Mouse (Mus musculus): ENCODE results near the gene Cend1.
"Not testable (repeated sequence)": the region's sequence is repeated elsewhere in the genome, so short reads cannot be mapped to it uniquely, and the experiment has no call there.

The Cend1 gene

DNA sequence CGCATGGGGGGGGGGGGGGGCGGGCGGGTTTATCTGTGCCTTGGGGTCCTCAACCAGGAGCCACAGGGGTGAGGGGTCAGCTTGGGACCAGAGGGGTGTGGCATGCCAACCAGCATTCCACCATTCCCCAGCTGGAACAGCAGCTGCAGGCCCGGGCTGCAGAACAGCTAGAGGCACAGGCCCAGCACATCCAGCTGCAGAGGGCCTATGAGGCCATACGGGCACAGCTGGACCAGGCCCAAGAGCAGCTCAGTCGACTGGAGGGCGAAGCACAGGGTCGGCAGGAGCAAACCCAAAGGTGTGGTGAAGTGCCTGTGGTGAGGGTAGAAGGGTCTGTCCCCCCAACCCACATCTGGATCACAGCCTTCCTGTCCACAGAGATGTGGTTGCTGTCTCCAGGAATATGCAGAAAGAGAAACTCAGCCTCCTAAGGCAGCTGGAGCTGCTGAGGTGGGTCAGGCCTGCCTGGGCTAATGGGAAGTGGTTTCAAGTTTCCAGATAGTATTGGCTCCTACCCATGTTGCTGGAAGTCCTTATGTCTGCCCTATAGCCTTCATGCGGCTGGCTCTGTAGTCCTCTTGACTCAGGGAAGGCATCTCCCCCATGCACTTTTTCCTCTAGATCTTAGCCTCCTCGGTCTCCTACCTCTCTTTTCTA is 36.2 kb upstream of the Cend1 start:
- in situ Hi-C loops (cut with MseI, MboI) = no loop called here

DNA sequence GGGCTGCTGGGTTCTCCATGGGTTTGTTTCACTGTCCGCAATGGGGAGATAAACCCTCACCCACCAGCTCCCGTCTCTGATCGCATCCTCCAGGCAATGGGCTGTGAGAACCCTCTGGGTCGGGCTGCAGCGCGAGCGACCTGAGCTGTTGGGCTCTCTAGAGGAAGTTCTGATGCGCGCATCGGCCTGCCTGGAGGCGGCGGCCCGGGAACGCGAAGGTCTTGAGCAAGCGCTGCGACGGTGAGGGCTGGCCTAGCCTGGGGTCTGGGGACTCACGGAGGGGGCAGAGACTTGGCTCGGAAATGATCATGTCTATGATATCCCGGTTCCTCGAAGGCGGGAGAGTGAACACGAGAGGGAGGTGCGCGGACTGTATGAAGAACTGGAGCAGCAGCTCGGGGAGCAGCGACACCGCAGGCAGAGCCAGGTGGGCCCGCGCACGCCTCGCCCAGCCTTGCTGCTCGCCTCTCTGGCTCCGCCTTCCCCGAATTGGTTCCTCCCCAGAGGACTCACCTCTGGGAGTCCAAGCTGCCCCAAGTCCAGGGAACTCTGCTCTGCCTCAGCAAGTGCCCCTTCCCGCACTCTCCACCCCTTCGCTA is 35.4 kb upstream of the Cend1 start:
- in situ Hi-C loops (cut with MseI, MboI) = no loop called here

DNA sequence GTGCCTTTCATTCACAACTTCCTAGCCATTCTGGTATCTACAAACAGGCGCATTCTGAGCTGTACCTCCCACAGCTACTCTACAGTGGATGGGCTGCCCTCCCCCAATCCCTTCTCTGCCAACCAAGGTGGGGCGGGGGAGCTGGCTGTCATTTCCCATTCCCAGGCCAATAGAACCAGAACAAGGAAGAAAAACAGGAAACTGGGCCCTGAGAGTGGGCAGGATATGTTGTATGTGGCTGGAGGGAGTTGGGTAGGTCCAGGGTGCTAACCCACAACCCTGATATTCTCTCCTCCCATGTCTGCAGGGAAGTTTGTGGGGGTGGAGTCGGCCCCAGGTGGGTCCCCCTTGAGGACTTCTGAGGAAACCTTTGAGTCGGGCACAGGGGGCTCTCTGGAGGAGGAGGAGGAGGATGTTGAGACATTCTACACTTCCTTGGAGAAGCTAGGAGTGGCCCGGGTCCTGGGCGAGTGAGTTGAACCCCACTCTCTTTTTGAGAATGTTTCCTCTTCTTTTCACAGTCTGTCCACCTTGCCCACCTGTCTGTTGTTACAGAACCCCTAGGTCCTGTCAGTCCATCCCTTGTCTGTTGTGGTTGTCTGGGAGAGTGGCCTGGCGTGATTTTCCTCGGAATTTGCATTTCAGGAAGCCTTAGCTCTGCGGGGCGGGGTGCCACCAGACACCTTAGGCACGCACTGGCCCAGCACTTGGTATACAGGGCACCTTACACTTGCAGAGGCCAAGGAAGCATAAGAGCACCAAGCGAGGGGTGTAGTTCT is 34.7 kb upstream of the Cend1 start:
- in situ Hi-C loops (cut with MseI, MboI) = no loop called here

DNA sequence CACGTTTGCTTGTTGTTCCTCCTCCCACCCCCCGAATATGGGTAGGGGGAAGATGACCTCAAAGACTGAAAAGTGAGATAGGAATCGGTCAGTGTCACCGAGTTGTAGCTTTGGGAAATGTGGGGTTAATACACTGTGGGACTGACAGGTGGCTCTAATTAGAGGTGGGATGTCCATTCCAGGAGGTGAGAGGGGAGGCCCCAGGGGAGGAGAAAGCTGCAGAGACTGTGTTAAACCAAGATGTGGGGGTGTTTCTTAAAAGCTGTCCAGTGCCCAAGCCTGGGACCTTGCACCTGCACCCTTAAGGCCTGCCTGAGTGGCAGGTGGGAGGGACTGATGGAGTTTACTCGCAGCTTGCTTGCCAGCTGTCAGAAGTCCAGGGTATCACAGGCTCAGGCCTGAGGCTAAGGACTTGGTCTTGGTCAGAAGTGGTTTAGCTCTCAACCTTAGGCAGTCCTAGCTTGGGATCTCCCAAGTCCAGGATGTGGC is 33.1 kb upstream of the Cend1 start:
- in situ Hi-C loops (cut with MseI, MboI) = no loop called here

DNA sequence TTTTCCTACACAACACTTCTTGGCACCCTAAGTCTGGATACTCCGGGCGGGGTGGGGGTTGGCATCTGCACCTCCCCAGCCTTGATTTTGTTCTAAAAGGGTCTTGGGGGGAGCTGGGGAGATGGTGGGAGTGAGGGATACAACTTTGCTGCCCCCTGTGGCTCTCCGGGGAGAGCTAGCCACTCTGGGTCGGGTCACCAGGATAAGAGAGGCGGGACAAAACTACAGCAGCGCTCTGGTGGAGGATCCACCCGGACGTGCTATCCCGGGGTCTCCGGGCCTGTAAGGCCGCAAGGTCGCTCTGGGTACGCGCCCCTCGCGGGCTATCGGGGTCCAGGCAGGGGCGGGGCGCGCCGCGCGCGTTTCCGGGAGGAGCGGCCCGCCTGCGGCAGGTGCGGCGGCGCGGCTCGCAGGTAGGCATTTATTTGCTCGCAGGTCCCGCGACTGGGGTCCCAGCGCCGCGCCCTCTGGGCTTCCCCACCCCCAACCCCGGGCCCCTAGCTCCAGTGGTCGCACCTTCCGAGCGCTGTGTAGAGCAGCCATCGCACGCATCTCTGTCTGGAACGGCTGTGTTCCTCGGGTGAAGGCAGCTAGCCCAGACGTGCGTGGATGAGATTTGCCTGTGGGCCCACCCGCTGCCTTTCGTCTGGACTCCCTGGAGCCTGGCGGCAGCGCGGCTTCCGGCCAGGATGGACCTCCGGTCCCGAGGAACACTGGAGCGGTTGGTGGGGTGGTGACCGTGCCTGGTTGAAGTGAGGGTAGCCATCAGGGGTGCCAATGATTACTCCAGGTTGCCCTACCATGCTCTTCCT is 32.4 kb upstream of the Cend1 start:
- in situ Hi-C loops (cut with MseI, MboI) = no loop called here

DNA sequence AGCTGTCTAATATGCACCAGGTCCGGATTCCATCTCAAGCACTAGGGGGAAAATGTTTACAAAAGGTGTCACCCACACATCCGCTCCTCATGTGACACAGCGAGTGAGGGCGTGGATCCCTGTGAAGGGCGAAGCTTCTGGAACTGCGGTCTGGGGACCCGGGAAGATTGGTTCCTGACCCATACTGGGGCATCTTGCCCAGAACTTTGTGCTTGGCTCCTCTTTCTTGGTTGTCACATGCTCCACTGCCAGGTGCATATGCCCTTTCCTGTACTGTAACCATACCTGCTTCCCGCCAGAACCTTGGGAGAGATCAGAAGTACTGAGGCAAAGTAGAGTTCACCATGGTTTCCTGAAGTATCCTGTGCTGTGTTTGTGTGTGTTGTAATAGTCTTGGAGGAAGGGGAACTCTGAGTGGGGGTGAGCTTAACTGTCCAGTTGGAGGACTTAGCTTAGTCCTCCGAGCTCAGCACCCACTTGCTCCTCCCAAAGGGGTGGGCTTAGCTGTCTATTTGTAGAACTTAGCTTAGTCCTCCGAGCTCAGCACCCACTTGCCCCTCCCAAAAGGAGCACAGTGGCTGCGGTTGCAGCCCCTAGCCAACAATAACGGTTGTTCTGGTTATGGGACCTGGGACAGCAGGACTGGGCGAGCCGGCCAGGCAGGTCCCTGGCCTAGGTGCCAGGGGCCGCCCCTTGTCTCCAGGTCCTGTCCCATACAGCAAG is 31.3 kb upstream of the Cend1 start, which contains the start of gene Cracr2b:
TSS of gene Cracr2b (plus strand) at position 704 of the 723 bp plus-strand sequence.
- in situ Hi-C loops (cut with MseI, MboI) = no loop called here

DNA sequence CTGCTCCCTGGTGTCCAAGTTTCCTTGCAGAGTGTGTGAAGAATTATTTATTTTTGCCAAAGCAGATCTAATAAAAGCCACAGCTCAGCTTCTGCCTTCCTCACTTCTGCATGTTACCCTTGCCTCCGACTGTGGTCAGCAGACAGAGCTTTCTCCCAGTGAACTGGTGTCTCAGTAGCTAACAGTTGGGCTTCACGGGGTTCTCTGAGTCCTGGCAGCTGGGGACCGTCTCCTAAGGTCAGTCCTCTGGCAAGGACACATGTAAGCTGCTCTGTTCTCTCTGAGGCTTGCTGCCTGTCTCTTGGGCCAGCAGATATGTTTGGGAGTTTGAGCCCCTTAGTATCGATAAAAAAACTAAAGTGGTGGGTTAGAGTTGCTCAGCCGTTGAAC is 30.7 kb upstream of the Cend1 start:
- in situ Hi-C loops (cut with MseI, MboI) = no loop called here

DNA sequence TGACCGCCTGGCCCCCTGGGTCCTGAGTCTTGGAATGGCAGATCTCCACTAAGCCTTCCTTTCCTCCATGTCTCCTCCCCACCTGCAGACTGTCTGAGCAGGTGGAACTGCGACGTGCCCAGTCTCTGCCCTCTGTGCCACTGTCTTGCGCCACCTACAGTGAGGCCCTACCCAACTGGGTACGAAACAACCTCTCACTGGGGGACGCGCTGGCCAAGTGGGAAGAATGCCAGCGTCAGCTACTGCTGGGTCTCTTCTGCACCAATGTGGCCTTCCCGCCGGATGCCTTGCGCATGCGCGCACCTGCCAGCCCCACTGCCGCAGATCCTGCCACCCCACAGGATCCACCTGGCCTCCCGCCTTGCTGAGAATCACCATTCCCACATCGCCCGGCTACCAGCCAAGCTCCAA is 30.0 kb upstream of the Cend1 start:
- in situ Hi-C loops (cut with MseI, MboI) = no loop called here

DNA sequence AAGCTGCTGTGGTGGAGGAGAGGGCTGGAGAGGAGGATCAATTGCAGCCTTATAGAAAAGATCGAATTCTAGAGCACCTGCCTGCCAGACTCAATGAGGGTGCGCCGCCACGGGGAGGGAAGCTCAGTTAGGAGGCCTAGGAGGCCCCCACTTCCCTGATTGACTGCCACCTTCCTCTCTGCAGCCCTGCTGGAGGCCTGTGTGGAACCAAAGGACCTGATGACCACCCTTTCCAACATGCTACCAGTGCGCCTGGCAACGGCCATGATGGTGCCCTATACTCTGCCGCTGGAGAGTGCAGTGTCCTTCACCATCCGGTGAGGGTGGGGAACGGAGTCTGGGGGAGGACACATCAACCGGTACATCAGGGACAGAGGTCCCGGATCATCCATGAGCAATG is 29.4 kb upstream of the Cend1 start:
- in situ Hi-C loops (cut with MseI, MboI) = no loop called here

DNA sequence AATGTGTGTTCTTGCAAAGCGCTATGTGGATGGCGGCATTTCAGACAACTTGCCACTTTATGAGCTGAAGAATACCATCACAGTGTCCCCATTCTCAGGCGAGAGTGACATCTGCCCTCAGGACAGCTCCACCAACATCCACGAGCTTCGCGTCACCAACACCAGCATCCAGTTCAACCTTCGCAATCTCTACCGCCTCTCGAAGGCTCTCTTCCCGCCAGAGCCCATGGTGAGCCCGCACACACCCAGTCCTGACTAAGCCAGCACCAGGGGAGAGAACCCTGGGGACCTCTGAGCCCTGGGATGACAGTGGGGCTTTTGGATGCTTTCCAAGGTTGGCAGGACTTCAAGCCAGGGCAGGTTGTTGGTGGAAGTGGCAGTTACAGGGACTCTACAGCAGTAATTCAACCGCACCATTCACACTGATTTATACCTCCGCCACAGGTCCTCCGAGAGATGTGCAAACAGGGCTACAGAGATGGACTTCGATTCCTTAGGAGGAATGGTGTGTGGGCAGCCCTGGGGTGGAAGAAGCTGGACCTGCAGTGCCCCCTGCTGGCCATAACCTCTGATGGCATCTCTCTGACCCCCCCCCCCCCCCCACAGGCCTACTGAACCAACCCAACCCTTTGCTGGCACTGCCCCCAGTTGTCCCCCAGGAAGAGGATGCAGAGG is 28.8 kb upstream of the Cend1 start:
- in situ Hi-C loops (cut with MseI, MboI) = no loop called here

DNA sequence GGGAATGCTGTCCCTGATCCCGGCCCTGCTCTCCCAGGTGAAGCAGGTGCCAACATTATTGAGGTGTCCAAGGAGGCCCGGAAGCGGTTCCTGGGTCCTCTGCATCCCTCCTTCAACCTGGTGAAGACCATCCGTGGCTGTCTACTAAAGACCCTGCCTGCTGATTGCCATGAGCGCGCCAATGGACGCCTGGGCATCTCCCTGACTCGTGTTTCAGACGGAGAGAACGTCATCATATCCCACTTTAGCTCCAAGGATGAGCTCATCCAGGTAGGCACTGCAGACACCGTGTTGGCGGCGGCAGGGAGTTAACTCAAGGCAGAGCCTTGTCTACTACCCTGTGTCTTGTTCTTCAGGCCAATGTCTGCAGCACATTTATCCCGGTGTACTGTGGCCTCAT is 27.9 kb upstream of the Cend1 start:
- in situ Hi-C loops (cut with MseI, MboI) = no loop called here

DNA sequence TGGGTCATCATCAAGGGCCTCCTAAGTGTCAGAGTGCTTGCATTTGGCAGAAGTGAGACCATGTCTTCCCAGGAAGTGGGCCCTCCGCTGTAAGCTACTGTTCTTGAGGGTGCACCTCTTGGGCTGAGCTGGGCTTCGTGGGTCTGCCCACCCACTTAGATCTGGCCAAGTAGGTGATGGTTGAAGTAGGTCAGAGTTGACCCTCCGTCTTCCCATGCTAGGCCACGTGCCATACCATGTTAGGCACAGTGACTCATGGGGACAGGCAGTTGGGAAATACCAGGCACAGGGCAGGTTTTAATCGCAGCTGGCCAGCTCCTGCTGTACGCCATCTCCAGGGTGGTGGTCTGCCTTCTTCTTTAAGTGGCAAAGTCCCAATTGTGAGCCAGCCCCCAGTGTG is 27.4 kb upstream of the Cend1 start:
- in situ Hi-C loops (cut with MseI, MboI) = no loop called here

DNA sequence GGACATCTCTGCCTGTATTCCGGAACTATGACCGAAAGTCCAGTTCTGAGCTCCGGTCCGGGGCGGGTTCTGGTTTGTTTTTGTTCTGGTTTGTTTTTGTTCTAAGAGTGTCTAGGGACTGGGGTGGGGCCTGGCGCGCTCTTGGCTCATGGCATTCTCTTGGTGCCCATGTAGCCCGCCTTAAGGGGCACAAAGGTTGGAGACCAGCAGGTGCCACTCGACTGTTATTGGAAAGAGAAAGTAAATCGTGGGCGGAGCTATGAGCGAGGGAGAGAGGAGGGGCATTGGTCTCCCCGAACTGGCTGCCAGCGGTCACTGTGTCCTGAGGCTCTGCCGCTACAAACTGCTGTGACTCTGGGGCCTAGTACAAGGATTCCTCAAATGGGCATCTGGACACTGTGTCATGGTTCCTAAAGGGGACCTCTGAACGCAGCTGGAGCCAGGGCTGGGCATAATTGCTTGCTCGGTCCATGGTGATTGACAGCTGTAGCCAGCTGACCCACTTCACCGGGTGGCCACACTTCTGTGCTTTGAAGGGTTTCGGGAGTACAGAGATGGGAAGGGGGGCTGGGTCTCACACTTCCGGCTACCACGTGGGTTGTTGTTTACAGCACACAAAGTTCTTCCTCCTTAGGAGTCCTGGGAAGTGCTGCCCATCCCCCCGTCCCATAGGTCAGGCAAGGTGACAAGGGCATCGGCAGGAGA is 26.5 kb upstream of the Cend1 start:
- in situ Hi-C loops (cut with MseI, MboI) = no loop called here

DNA sequence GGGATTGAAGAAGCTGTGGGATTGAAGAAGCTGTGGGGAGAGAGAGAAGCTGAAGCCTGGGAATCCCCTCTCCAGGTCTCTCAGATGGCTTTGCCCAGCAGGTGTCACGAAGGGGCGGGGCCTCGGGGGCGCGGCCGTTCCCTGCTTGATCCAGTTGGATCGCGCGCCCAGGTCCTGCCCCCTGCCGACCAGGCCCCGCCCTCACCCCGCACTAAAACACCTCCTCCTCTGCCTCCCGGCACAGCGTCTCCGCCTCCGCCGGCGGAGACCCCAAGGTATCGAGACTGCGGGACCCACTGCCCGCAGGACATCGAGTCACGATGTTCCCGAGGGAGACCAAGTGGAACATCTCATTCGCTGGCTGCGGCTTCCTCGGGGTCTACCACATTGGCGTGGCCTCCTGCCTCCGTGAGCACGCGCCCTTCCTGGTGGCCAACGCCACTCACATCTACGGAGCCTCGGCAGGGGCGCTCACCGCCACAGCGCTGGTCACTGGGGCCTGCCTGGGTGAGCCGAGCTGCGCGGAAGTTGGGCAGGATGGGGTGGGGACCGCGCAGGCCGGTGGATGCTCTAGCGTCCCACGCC is 25.8 kb upstream of the Cend1 start, which contains the start of gene Pnpla2:
TSS of gene Pnpla2 (plus strand) at position 232 of the 585 bp plus-strand sequence.
- in situ Hi-C loops (cut with MseI, MboI) = no loop called here

DNA sequence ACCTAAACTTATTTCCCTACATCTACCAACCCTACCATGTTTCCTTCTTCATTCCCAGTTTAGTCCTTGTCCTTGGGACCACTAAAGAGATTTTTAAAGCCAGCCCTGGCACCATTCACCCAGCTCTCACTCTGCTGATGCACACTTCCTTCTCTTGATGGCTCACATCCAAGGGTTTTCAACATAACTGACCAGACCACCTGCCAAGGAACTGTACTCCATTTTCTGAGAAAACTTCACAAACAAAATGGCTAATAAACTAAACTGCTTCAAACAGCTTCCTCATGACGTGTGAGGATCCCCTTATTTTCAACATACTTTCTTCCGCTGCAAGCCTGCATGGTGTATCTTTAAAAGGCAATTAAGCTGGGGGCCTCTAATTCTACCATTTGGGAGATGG is 24.3 kb upstream of the Cend1 start:
- in situ Hi-C loops (cut with MseI, MboI) = no loop called here

DNA sequence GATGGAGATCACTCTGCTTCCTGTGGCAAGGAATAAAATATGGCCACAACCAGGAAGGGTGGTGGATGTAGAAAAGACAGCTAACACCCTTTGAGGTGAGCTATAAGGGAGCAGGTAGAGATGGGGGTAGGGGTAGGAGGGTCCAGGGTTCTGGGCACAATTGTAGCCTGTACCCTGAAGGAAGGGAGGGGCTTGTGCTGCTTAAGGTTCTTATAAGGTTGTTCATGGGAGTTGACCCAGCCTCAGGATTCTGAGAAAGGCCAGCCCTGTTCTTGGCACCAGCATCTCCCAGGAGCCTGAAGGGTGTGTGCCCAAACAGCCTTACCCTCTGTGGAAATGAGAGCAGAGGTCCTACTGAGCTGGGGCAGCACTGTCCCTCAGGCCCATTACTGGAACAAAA is 22.6 kb upstream of the Cend1 start:
- in situ Hi-C loops (cut with MseI, MboI) = no loop called here

DNA sequence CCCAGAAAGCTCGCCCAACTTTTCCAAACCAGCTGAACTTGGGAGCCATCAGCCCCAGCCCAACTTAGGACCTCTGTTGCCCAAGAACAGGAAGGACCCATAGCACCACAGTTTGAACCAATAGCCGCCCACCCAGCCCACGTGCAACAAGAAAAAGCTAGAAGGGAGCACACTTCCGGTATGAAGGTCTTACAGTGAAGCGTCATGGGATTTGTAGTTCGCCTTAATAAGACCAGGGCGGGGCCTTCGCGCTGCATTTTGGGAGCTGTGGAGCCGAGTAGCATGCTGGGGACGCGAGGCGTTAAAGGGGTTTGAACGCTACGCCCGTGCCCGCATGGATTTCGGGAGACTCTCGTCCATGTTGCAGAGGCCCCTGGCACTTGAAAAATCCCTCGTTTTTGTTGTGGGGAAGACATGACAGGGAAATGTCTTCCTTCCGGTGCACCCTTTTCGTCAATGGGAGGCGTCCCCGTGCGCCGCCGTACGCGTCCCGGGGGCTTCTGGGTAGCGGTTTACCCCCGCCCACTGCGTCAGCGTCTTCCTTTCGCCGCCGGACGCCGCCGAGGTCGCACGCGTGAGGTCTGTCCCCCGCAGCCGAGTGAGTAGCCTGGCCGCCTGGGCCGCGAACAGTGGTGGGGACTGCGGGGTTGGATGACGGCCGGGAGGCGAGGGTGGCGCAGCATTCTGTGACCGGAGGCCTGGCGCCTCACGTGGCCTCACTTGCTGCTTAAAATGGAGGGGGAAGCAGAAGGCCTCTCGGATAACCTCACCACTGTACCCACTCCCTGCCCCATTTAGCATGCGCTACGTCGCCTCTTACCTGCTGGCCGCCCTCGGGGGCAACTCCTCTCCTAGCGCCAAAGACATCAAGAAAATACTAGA is 18.1 kb upstream of the Cend1 start, which contains the start of gene Rplp2:
TSS of gene Rplp2 (plus strand) at position 261 of the 882 bp plus-strand sequence.
- in situ Hi-C loops (cut with MseI, MboI) = no loop called here

DNA sequence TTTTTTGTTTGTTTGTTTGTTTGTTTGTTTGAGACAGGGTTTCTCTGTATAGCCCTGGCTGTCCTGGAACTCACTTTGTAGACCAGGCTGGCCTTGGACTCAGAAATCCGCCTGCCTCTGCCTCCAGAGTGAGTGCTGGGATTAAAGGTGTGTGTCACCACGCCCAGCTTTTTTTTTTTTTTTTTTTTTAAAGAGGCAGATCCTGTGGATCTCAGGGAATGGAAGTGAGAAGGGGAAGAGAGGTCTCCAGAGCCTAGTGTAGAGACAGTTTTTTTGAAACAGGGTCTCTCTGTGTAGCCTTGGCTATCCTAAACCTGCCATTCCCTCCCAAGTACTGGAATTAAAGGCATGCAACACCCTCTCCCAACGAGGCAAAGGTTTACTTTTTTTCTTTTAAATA is 17.1 kb upstream of the Cend1 start:
- in situ Hi-C loops (cut with MseI, MboI) = not testable (repeated sequence)
